Mouse (Mus musculus) cerebellum, adult 11 months (tissue): ENCODE data around the gene Ankrd2.
"Not testable (repeated sequence)": the region's sequence is repeated elsewhere in the genome, so short reads cannot be mapped to it uniquely, and the experiment has no call there.

Source experiments
- DNase-seq: peaks from one replicate; pipeline ENCODE4 v3.0.0; 2022

Ankrd2 gene

GRCm38 (mm10) chr19:42058426-42058825 lies 22.6 kb downstream of the Ankrd2 start:
- DNase-seq: no peak

- no peak for DNase-seq
Measured at GRCm38 (mm10) chr19:42061443-42061842, 25.6 kb downstream of the Ankrd2 start.

GRCm38 (mm10) chr19:42068441-42069240 lies 32.8 kb downstream of the Ankrd2 start:
- no peak for DNase-seq

GRCm38 (mm10) chr19:42069241-42069525 lies 33.4 kb downstream of the Ankrd2 start:
- no peak for DNase-seq

GRCm38 (mm10) chr19:42071221-42071620 lies 35.4 kb downstream of the Ankrd2 start:
- DNase-seq: no peak

- DNase-seq: no peak
Measured at GRCm38 (mm10) chr19:42071886-42072608, 36.2 kb downstream of the Ankrd2 start.

- DNase-seq: no peak
Measured at GRCm38 (mm10) chr19:42072802-42073201, 37.0 kb downstream of the Ankrd2 start.

- DNase-seq: no peak
Measured at GRCm38 (mm10) chr19:42075051-42075450, 39.3 kb downstream of the Ankrd2 start.

- DNase-seq: no peak
Measured at GRCm38 (mm10) chr19:42075992-42076391, 40.2 kb downstream of the Ankrd2 start.

GRCm38 (mm10) chr19:42078566-42078965 lies 42.8 kb downstream of the Ankrd2 start:
- DNase-seq: no peak

GRCm38 (mm10) chr19:42079006-42079405 lies 43.2 kb downstream of the Ankrd2 start:
- DNase-seq: no peak

GRCm38 (mm10) chr19:42079950-42080349 lies 44.1 kb downstream of the Ankrd2 start:
- DNase-seq: no peak

GRCm38 (mm10) chr19:42080469-42080868 lies 44.7 kb downstream of the Ankrd2 start:
- DNase-seq: no peak

- not testable (repeated sequence) for DNase-seq
Measured at GRCm38 (mm10) chr19:42081613-42082012, 45.8 kb downstream of the Ankrd2 start.

- DNase-seq: no peak
Measured at GRCm38 (mm10) chr19:42085690-42086089, 49.9 kb downstream of the Ankrd2 start.

GRCm38 (mm10) chr19:42086166-42086565 lies 50.4 kb downstream of the Ankrd2 start, which contains the start of gene Morn4:
TSS of gene Morn4 (minus strand) at chr19:42086357.
- peak; percentile 88 for DNase-seq

- DNase-seq: peak; percentile 46
Measured at GRCm38 (mm10) chr19:42089103-42089747, 53.4 kb downstream of the Ankrd2 start.

GRCm38 (mm10) chr19:42089748-42090595 lies 54.2 kb downstream of the Ankrd2 start, which contains the start of gene Pi4k2a:
TSS of gene Pi4k2a (plus strand) at chr19:42090470.
- DNase-seq: peak; percentile 99

GRCm38 (mm10) chr19:42090637-42091141 lies 54.9 kb downstream of the Ankrd2 start:
- no peak for DNase-seq
